Mouse (Mus musculus): ENCODE results near the gene Kptn.

Gene Kptn

GRCm38 (mm10) chr7:16120262-16120600 is 536 bp downstream of the Kptn start:
- no peak for DNase-seq (ENCODE audit: low read depth, low spot score)

- no peak for DNase-seq (ENCODE audit: low read depth, low spot score)
Observed at GRCm38 (mm10) chr7:16125829-16126228, 6.1 kb downstream of the Kptn start.

GRCm38 (mm10) chr7:16128344-16128743 is 8.6 kb downstream of the Kptn start:
- DNase-seq (ENCODE audit: low read depth, low spot score), result no peak

- no peak for DNase-seq (ENCODE audit: low read depth, low spot score)
Observed at GRCm38 (mm10) chr7:16128899-16129298, 9.2 kb downstream of the Kptn start.

GRCm38 (mm10) chr7:16129421-16129845 is 9.7 kb downstream of the Kptn start, which contains the start of gene Slc8a2:
Gene Slc8a2, plus strand, starts transcription at chr7:16129826.
- DNase-seq (ENCODE audit: low read depth, low spot score), result peak; percentile 61

GRCm38 (mm10) chr7:16129846-16130691 is 10.4 kb downstream of the Kptn start:
- DNase-seq (ENCODE audit: low read depth, low spot score), result peak; percentile 12

- DNase-seq (ENCODE audit: low read depth, low spot score), result no peak
Observed at GRCm38 (mm10) chr7:16130956-16131634, 11.4 kb downstream of the Kptn start.

GRCm38 (mm10) chr7:16132161-16132581 is 12.5 kb downstream of the Kptn start:
- no peak for DNase-seq (ENCODE audit: low read depth, low spot score)

GRCm38 (mm10) chr7:16132926-16133325 is 13.2 kb downstream of the Kptn start:
- DNase-seq (ENCODE audit: low read depth, low spot score), result no peak

GRCm38 (mm10) chr7:16133691-16134090 is 14.0 kb downstream of the Kptn start:
- no peak for DNase-seq (ENCODE audit: low read depth, low spot score)

- no peak for DNase-seq (ENCODE audit: low read depth, low spot score)
Observed at GRCm38 (mm10) chr7:16134951-16135392, 15.3 kb downstream of the Kptn start.

- DNase-seq (ENCODE audit: low read depth, low spot score), result no peak
Observed at GRCm38 (mm10) chr7:16146489-16147410, 27.1 kb downstream of the Kptn start.

GRCm38 (mm10) chr7:16147643-16148042 is 27.9 kb downstream of the Kptn start:
- peak; percentile 51 for DNase-seq (ENCODE audit: low read depth, low spot score)

- no peak for DNase-seq (ENCODE audit: low read depth, low spot score)
Observed at GRCm38 (mm10) chr7:16149241-16149640, 29.5 kb downstream of the Kptn start.

GRCm38 (mm10) chr7:16150191-16151145 is 30.8 kb downstream of the Kptn start:
- no peak for DNase-seq (ENCODE audit: low read depth, low spot score)

- peak; percentile 78 for DNase-seq (ENCODE audit: low read depth, low spot score)
Observed at GRCm38 (mm10) chr7:16153522-16153921, 33.8 kb downstream of the Kptn start.

- no peak for DNase-seq (ENCODE audit: low read depth, low spot score)
Observed at GRCm38 (mm10) chr7:16155132-16155872, 35.6 kb downstream of the Kptn start.

GRCm38 (mm10) chr7:16156105-16156714 is 36.5 kb downstream of the Kptn start:
- no peak for DNase-seq (ENCODE audit: low read depth, low spot score)

- DNase-seq (ENCODE audit: low read depth, low spot score), result no peak
Observed at GRCm38 (mm10) chr7:16158735-16159134, 39.0 kb downstream of the Kptn start.

All from CD4-positive, CD25-positive, alpha-beta regulatory T cell, adult 2 months (primary cell).